11 mouse cellular contexts compared by ENCODE assay signal in genomic region chr11:68613071-68613711, GRCm38 (mm10). TPM values are rescaled to one million over a fixed set of nuclear protein-coding genes. Genes with fewer than 3 reads are reported as not detected.
DNase-seq lines count a peak whose midpoint lies in the region; ATAC-seq and TF ChIP-seq lines count a peak whose summit lies in the region.
"Had no signal": no experiment of that assay in that cellular context is flagged by ENCODE, and none has a peak within 500 bp of the region (broad histone marks: within the 10 kb centered on the region; RNA-seq: fewer than 3 reads in every experiment).

No protein-coding gene starts in this region.

- no peaks in the 10 kb centered on the region for H3K9me3 ChIP-seq in neural tube, embryonic 15.5 days (replicated peaks)
- no peaks in the 10 kb centered on the region for H3K9me3 ChIP-seq in heart, embryonic 14.5 days (ENCODE audit: control insufficient read depth, low read length)
- no peaks in the 10 kb centered on the region for H3K9me3 ChIP-seq in limb, embryonic 14.5 days (ENCODE audit: control insufficient read depth, low read length)
- H3K9me3 ChIP-seq: neural tube, embryonic 13.5 days had no signal

- H3K4me1 ChIP-seq in neural tube, embryonic 15.5 days: no peaks in the 10 kb centered on the region
- peaks cover 19 to 27% of the 10 kb centered on the region in 2 experiments for H3K4me1 ChIP-seq in heart, embryonic 14.5 days (ENCODE audit: control insufficient read depth in 2 of 2, insufficient read depth in 2 of 2, low read length in 2 of 2)
- peaks cover 20% of the 10 kb centered on the region for H3K4me1 ChIP-seq in limb, embryonic 14.5 days (ENCODE audit: control insufficient read depth, insufficient read depth, low read length)

- peak; percentile 56 for DNase-seq in neural tube, embryonic 10.5 days (ENCODE audit: extremely low spot score, low spot score)
- DNase-seq in limb, embryonic 14.5 days (ENCODE audit: low spot score): peak; percentile 37
- no peak for DNase-seq in testis, postnatal 10 days (ENCODE audit: low spot score)
- DNase-seq in urinary bladder, adult 18-20 months (ENCODE audit: low spot score in 2 of 2): no peak
- DNase-seq in liver: no peak
- DNase-seq: cerebellum, adult 11 months; thymus, postnatal 14 days had no signal

- ATAC-seq in neural tube, embryonic 15.5 days (ENCODE audit: low FRiP score): no peak
- ATAC-seq in heart, embryonic 14.5 days (ENCODE audit: insufficient number of reproducible peaks, insufficient read depth, low FRiP score, low read depth): no peak
- peak; percentile 47; the same call in 1 of the 2 replicates for ATAC-seq in limb, embryonic 14.5 days (ENCODE audit: low FRiP score, low read depth)
- ATAC-seq: hindbrain, embryonic 16.5 days had no signal

- 64% methylated on average over 5 of the region's 5 CpGs for WGBS in neural tube, embryonic 15.5 days
- WGBS in heart, embryonic 14.5 days: 46% methylated on average over 5 of the region's 5 CpGs
- WGBS in limb, embryonic 14.5 days: 19% methylated on average over 5 of the region's 5 CpGs

- no peak overlapping the region for H3K4me2 ChIP-seq in neural tube, embryonic 15.5 days
- H3K4me2 ChIP-seq in heart, embryonic 14.5 days (ENCODE audit: low read length): peak overlapping the region; percentile 8; the same call in 1 of the 2 replicates
- no peak overlapping the region for H3K4me2 ChIP-seq in limb, embryonic 14.5 days (replicated peaks; ENCODE audit: low read depth, low read length, severe bottlenecking)
- H3K4me2 ChIP-seq: neural tube, embryonic 13.5 days had no signal

- TF ChIP-seq POLR2A in limb, embryonic 14.5 days (IDR thresholded peaks at IDR 0.05; ENCODE audit: borderline replicate concordance, extremely low read depth, insufficient read depth, insufficient read length): no peak

- H3K27me3 ChIP-seq in neural tube, embryonic 15.5 days (replicated peaks): no peaks in the 10 kb centered on the region
- H3K27me3 ChIP-seq in heart, embryonic 14.5 days (ENCODE audit: control insufficient read depth, insufficient read depth, low read length): no peaks in the 10 kb centered on the region
- H3K27me3 ChIP-seq in limb, embryonic 14.5 days (ENCODE audit: control insufficient read depth, insufficient read depth, low read length): no peaks in the 10 kb centered on the region
- H3K27me3 ChIP-seq: neural tube, embryonic 13.5 days had no signal

- no peak overlapping the region for H3K4me3 ChIP-seq in neural tube, embryonic 15.5 days (replicated peaks)
- H3K4me3 ChIP-seq in heart, embryonic 14.5 days (ENCODE audit: control insufficient read depth in 1 of 2, insufficient read depth in 1 of 2, low read depth in 1 of 2, low read length in 2 of 2): no peak overlapping the region
- no peak overlapping the region for H3K4me3 ChIP-seq in limb, embryonic 14.5 days (replicated peaks; ENCODE audit: low read length)
- H3K4me3 ChIP-seq: neural tube, embryonic 13.5 days had no signal

- H3K27ac ChIP-seq in neural tube, embryonic 15.5 days (replicated peaks): no peak overlapping the region
- peak overlapping the region; percentile 83 to 84 for H3K27ac ChIP-seq in heart, embryonic 14.5 days (replicated peaks in 1 of 2; ENCODE audit: control insufficient read depth in 1 of 2, insufficient read depth in 1 of 2, low read depth in 2 of 2, low read length in 2 of 2)
- peak overlapping the region; percentile 48; the same call in 1 of the 2 replicates for H3K27ac ChIP-seq in limb, embryonic 14.5 days (replicated peaks; ENCODE audit: low read depth, low read length)
- H3K27ac ChIP-seq: neural tube, embryonic 13.5 days had no signal

- H3K36me3 ChIP-seq in neural tube, embryonic 15.5 days: no peaks in the 10 kb centered on the region
- no peaks in the 10 kb centered on the region for H3K36me3 ChIP-seq in heart, embryonic 14.5 days (ENCODE audit: control insufficient read depth, insufficient read depth, low read length)
- no peaks in the 10 kb centered on the region for H3K36me3 ChIP-seq in limb, embryonic 14.5 days (ENCODE audit: control insufficient read depth, insufficient read depth, low read length)
- H3K36me3 ChIP-seq: neural tube, embryonic 13.5 days had no signal

- H3K9ac ChIP-seq in neural tube, embryonic 15.5 days (replicated peaks): no peak overlapping the region
- no peak overlapping the region for H3K9ac ChIP-seq in heart, embryonic 14.5 days (ENCODE audit: low read length)
- H3K9ac ChIP-seq in limb, embryonic 14.5 days (ENCODE audit: low read depth, low read length, severe bottlenecking): no peak overlapping the region
- H3K9ac ChIP-seq: neural tube, embryonic 13.5 days had no signal

RNA-seq across cellular contexts. Expression of gene Ccdc42, which starts 26.4 kb away (rescaled TPM):
- polyA plus RNA-seq in neural tube, embryonic 15.5 days (2015; fragmentation: Nextera tagmentation; extraction: Ambion mirVana): 0.20 TPM in 1 of 2 replicates, not detected in the other
- 1.3 and 2.2 TPM in 2 replicates for polyA plus RNA-seq in heart, embryonic 14.5 days (2014; fragmentation: Nextera tagmentation; extraction: Ambion mirVana)
- 0.13 and 0.39 TPM in 2 replicates for polyA plus RNA-seq in limb, embryonic 14.5 days (2012; rRNA removed)
- polyA plus RNA-seq in limb, embryonic 14.5 days (2014; fragmentation: Nextera tagmentation; extraction: Ambion mirVana): 0.50 and 1.1 TPM in 2 replicates

RNA-seq across cellular contexts. Expression of gene Mfsd6l, which starts 57.2 kb away (rescaled TPM):
- 0.23 TPM in 1 of 2 replicates, not detected in the other for polyA plus RNA-seq in neural tube, embryonic 15.5 days (2015; fragmentation: Nextera tagmentation; extraction: Ambion mirVana)
- 0.12 TPM in 1 of 2 replicates, not detected in the other for polyA plus RNA-seq in heart, embryonic 14.5 days (2014; fragmentation: Nextera tagmentation; extraction: Ambion mirVana)
- polyA plus RNA-seq in limb, embryonic 14.5 days (2012; rRNA removed): 0.31 and 0.33 TPM in 2 replicates
- polyA plus RNA-seq in limb, embryonic 14.5 days (2014; fragmentation: Nextera tagmentation; extraction: Ambion mirVana): 0.18 and 0.26 TPM in 2 replicates
- polyA plus RNA-seq: neural tube, embryonic 13.5 days had no signal

Comparison
In these comparisons a context has a peak if more than half of its experiments do, and no peak if none do; other contexts are left out.
1. DNase-seq: peak in neural tube, embryonic 10.5 days (single experiment) and limb, embryonic 14.5 days (single experiment); none in testis, postnatal 10 days (single experiment), urinary bladder, adult 18-20 months (0 of 2) and liver (single experiment).